Mouse (Mus musculus) myocyte (in vitro differentiated cells): ENCODE data around the gene Adcy6. TPM values are rescaled to one million over a fixed set of nuclear protein-coding genes. Genes with fewer than 3 reads are reported as not detected.

Experiments
- H3K27me3 ChIP-seq: one replicate; pipeline ENCODE4 v1.6.1; 2011; ENCODE audit not compliant: control insufficient read depth, insufficient read depth, insufficient read length
- H3K36me3 ChIP-seq: one replicate; pipeline ENCODE4 v1.6.1; 2011; ENCODE audit not compliant: control insufficient read depth, insufficient read depth
- H3K4me2 ChIP-seq: one replicate; pipeline ENCODE4 v1.6.1; 2011; ENCODE audit warnings: low read depth, control low read depth
- H3K4me3 ChIP-seq: one replicate; pipeline ENCODE4 v1.5.1; 2011; ENCODE audit warnings: mild to moderate bottlenecking, control low read depth, moderate library complexity
- H3K79me2 ChIP-seq: one replicate; pipeline ENCODE4 v1.6.1; 2011; ENCODE audit not compliant: control insufficient read depth, insufficient read depth
- H3ac ChIP-seq: one replicate; pipeline ENCODE4 v1.6.1; 2011; ENCODE audit not compliant: control insufficient read depth, insufficient read length
- CEBPB ChIP-seq: IDR thresholded peaks from 2 replicates; pipeline ENCODE4 v1.6.1; 2011; ENCODE audit warnings: mild to moderate bottlenecking, moderate library complexity; ENCODE audit not compliant: poor library complexity, insufficient read depth, severe bottlenecking
- E2F4 ChIP-seq: IDR thresholded peaks from one replicate; pipeline ENCODE4 v1.6.1; 2011; ENCODE audit warnings: mild to moderate bottlenecking, control low read depth, moderate library complexity; ENCODE audit not compliant: insufficient read depth
- MAX ChIP-seq: IDR thresholded peaks from one replicate; pipeline ENCODE4 v1.6.1; 2011; ENCODE audit warnings: low read depth, mild to moderate bottlenecking, control low read depth
- MYOD1 ChIP-seq, 3 experiments: IDR thresholded peaks; one replicate each; pipeline ENCODE4 v1.6.1; 2011; ENCODE audit warnings: control low read depth in 2 of 3, low read depth in 2 of 3, mild to moderate bottlenecking in 2 of 3, moderate library complexity in 1 of 3; ENCODE audit not compliant: insufficient read length in 2 of 3, control insufficient read depth in 1 of 3
- MYOG ChIP-seq, 3 experiments: IDR thresholded peaks; one replicate each; pipeline ENCODE4 v1.6.1; 2011; ENCODE audit warnings: control low read depth in 2 of 3, low read depth in 2 of 3, mild to moderate bottlenecking in 2 of 3; ENCODE audit not compliant: insufficient read length in 2 of 3, control insufficient read depth in 1 of 3, insufficient read depth in 1 of 3
- POLR2A ChIP-seq: IDR thresholded peaks from one replicate; pipeline ENCODE4 v1.6.1; 2011; ENCODE audit warnings: low read depth, mild to moderate bottlenecking, control low read depth, moderate library complexity; ENCODE audit not compliant: insufficient read length
- POLR2AphosphoS2 ChIP-seq: IDR thresholded peaks from one replicate; pipeline ENCODE4 v1.6.1; 2011; ENCODE audit warnings: low read depth, control low read depth; ENCODE audit not compliant: insufficient read length
- REST ChIP-seq: IDR thresholded peaks from one replicate; pipeline ENCODE4 v1.6.1; 2011; ENCODE audit warnings: mild to moderate bottlenecking, control low read depth, moderate library complexity; ENCODE audit not compliant: insufficient read depth, insufficient read length
- SRF ChIP-seq: IDR thresholded peaks from one replicate; pipeline ENCODE4 v1.6.1; 2011; ENCODE audit warnings: low read depth; ENCODE audit not compliant: control insufficient read depth, insufficient read length
- TCF12 ChIP-seq: IDR thresholded peaks from one replicate; pipeline ENCODE4 v1.6.1; 2011; ENCODE audit warnings: mild to moderate bottlenecking, control low read depth; ENCODE audit not compliant: poor library complexity, insufficient read depth, severe bottlenecking
- TCF3 ChIP-seq: IDR thresholded peaks from one replicate; pipeline ENCODE4 v1.6.1; 2011; ENCODE audit warnings: low read depth, control low read depth; ENCODE audit not compliant: insufficient read length
- USF1 ChIP-seq: IDR thresholded peaks from one replicate; pipeline ENCODE4 v1.6.1; 2011; ENCODE audit warnings: low read depth, mild to moderate bottlenecking, control low read depth, moderate library complexity
- polyA plus RNA-seq: library from polyadenylated mRNA; unstranded; fragments of >200 nt; fragmentation: generic; extraction: Trizol; gene quantifications from one replicate; pipeline ENCODE4 v1.2.1, GENCODE M21; 2012; ENCODE audit warnings: missing spikeins

The Adcy6 gene
- polyA plus RNA-seq, 1 experiment = 32.4 TPM

DNA sequence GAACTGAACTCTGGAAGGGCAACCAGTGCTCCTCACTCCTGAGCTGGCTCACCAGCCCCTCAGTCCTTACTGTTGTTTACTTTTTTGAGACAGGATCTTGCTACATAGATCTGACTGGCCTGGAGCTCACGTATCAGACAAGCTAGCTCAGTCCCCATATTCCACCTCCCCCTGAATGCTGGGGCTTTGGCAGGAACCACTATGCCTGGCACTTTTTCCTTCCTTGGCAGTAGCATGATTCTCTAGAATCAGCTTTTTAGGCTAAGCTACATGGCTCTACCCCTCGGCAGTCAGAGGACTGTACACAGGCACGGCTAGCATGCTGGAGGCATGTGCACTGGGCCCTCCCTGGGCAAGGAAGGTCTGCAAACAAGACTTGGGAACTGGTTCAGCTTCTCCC is 38.2 kb upstream of the Adcy6 start:
- TF ChIP-seq REST = no peak
- TF ChIP-seq SRF = no peak
- TF ChIP-seq MAX = no peak
- no peak for TF ChIP-seq E2F4
- TF ChIP-seq CEBPB = no peak
- TF ChIP-seq MYOG (IDR thresholded peaks at IDR 0.05; ENCODE audit: control insufficient read depth in 1 of 3, insufficient read depth in 1 of 3, insufficient read length in 2 of 3, low read depth in 2 of 3) = no peak
- TF ChIP-seq TCF3 = no peak
- TF ChIP-seq MYOD1 (IDR thresholded peaks at IDR 0.05; ENCODE audit: control insufficient read depth in 1 of 3, insufficient read length in 2 of 3, low read depth in 2 of 3) = no peak
- Histone ChIP-seq H3K36me3 (peaks cover 61% of the 10 kb centered on the region), H3K27me3 (no peaks in the 10 kb centered on the region), H3K4me3 (no peak overlapping the region), H3ac (no peak overlapping the region), H3K4me2 (no peak overlapping the region), H3K79me2 (no peaks in the 10 kb centered on the region)

DNA sequence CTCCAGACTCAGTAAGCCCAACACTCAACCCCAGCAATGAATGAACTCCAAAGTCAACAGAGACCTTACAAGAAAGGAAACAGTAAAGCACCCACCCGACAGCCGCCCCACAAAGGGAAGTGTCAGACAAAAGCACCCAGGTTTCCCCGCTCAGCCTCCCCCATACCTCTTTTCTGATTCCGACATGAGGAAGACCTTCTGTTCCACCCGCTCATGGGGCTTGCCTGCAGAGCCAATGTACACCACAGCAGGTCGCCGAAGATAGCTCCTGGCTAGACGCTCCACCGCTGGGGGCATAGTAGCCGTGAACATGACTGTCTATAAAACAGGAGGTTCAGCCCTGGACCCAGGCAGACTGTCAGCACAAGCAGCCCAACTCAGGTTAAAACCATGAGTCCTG is 37.4 kb upstream of the Adcy6 start:
- TF ChIP-seq MAX (no peak), USF1 (no peak), TCF12 (no peak)
- H3K36me3 ChIP-seq = peaks cover 61% of the 10 kb centered on the region
- no peak overlapping the region for H3K4me2 ChIP-seq
- H3K79me2 ChIP-seq = no peaks in the 10 kb centered on the region
- no peaks in the 10 kb centered on the region for H3K27me3 ChIP-seq
- H3K4me3 ChIP-seq = no peak overlapping the region
- no peak overlapping the region for H3ac ChIP-seq

DNA sequence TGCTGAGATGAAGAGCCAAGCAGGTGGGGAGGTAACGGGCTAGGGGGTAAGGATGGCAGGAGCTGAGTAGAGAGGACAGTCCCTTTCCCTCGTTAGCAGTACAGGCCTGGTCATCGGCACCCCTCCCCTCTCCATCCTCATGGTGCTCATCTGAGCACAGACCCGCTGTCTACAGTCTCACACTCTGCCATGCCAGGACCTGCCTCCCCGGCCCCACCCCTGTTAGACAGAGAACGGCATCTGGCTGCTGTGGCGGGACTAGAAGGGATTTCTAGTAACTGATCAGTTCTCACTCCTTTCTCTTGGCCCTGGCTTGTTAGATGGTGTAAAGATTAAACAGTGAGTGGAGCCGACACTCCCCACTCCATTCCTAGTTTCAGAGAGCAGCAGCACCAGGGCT is 36.9 kb upstream of the Adcy6 start:
- TF ChIP-seq MYOG (IDR thresholded peaks at IDR 0.05; ENCODE audit: control insufficient read depth in 1 of 3, insufficient read depth in 1 of 3, insufficient read length in 2 of 3, low read depth in 2 of 3) (no peak), E2F4 (no peak), MAX (no peak), POLR2A (peak; percentile 10), TCF3 (no peak), REST (no peak), POLR2AphosphoS2 (peak; percentile 32), MYOD1 (IDR thresholded peaks at IDR 0.05; ENCODE audit: control insufficient read depth in 1 of 3, insufficient read length in 2 of 3, low read depth in 2 of 3) (no peak), SRF (peak; percentile 11)
- no peak overlapping the region for H3ac ChIP-seq
- no peaks in the 10 kb centered on the region for H3K79me2 ChIP-seq
- H3K27me3 ChIP-seq = no peaks in the 10 kb centered on the region
- H3K4me2 ChIP-seq = no peak overlapping the region
- H3K36me3 ChIP-seq = peaks cover 62% of the 10 kb centered on the region
- H3K4me3 ChIP-seq = no peak overlapping the region

DNA sequence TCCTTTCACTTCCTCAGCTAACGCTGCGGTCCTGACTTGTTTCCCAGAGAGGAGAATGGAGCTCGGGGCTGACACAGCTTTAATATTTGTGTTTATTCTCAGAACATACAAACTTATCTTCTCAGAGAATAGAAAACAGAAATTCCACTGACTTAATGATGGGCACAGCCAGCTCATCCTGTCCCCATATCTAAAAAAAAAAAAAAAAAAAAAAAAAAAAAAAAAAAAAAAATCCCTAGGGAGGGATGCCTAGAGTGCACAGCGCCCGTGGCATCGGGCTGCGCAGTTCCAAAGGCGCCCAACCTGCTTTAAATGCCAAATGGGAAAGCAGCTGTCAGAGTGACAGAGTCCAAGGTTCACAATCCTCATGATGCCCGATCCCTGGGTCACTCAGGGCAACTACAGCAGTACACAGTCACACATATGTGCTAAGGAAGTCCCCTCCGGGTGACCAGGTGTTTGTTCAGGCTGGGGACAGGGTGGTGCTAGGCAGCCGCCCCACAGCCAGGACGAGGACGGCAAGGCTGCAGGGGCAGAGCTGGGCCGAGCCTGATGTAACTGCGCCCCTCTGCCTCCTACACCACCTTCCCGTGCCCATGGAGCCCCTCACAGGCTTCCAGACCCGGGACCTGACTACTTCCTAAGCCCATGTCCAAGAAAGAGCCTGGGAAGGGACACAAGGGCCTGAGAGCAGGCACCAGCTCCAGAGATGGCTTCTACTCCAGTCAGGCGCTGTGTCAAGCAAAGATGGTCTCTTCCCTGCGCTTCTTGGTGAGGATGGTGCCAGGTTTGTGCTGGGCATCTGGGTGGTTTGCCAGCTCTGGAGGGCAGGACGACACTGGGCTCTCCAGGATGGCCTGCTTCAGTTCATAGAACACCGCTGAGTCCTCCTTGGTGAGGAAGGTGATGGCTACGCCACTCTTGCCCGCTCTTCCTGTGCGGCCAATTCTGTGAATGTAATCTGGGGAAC is 35.5 kb upstream of the Adcy6 start:
- H3K4me3 ChIP-seq = no peak overlapping the region
- H3K4me2 ChIP-seq = no peak overlapping the region
- no peaks in the 10 kb centered on the region for H3K27me3 ChIP-seq
- peaks cover 55% of the 10 kb centered on the region for H3K36me3 ChIP-seq
- H3ac ChIP-seq = no peak overlapping the region
- no peaks in the 10 kb centered on the region for H3K79me2 ChIP-seq
- TF ChIP-seq CEBPB (no peak), POLR2AphosphoS2 (peak; percentile 67), POLR2A (peak; percentile 42)

DNA sequence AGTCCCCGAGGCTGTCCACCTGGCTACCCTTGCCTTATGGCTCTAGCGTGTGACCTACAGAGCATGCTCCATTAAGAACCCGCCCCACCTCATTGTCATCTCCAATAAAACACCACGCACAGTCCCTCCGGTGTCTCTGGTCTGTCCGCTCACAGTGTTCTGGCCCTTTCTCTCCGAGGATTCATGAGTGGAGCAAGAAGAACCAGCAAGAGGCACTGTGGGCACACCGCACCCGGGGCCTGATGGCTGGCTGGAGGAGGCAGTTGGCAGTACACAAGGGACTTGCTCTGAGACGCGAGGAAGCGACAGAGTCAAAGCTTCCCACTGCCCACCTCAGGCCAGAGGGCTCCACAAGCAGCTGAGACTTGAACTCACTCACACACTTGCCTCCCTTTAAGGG is 34.5 kb upstream of the Adcy6 start:
- Histone ChIP-seq H3K79me2 (no peaks in the 10 kb centered on the region), H3K4me3 (no peak overlapping the region), H3ac (no peak overlapping the region), H3K4me2 (no peak overlapping the region), H3K27me3 (no peaks in the 10 kb centered on the region), H3K36me3 (peaks cover 46% of the 10 kb centered on the region)
- peak; percentile 65 for TF ChIP-seq POLR2AphosphoS2
- no peak for TF ChIP-seq POLR2A

DNA sequence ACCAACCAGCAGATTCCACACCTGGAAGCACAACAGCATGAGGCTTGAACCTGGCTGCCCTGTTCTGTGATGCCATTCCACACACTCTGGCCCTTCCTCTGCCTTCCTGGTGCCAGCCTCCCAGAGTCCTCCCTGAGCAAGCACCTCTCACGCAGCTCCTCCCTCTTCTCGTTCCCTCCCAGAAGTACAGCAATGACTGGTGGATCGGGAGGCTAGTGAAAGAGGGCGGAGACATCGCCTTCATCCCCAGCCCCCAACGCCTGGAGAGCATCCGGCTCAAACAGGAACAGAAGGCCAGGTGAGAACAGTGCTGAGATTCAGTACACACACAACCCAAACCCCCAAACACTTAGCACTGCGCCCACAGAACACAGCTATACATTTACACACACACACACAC is 30.3 kb upstream of the Adcy6 start:
- Histone ChIP-seq H3K27me3 (no peaks in the 10 kb centered on the region), H3ac (no peak overlapping the region), H3K4me3 (no peak overlapping the region), H3K79me2 (no peaks in the 10 kb centered on the region), H3K4me2 (no peak overlapping the region), H3K36me3 (peaks cover 16% of the 10 kb centered on the region)
- no peak for TF ChIP-seq REST
- TF ChIP-seq USF1 = no peak
- TF ChIP-seq POLR2AphosphoS2 = no peak
